Mouse (Mus musculus) hindbrain, postnatal 0 days (tissue): ENCODE measurements at regions not wholly inside any gene's neighbourhood (a gene's known extent, or its start where the extent isn't known, plus 50 kb on each side); places are given as distances from the start of the nearest gene placed in this dataset.
A peak's percentile ranks its signal among the peaks of the same experiment; 100 is the strongest.
"Not testable (repeated sequence)": the region's sequence is repeated elsewhere in the genome, so short reads cannot be mapped to it uniquely, and the experiment has no call there.

ENCODE experiments used
- ATAC-seq: fragments of 200-750 bp; cut with Nextera tagmentation; 2 replicates; pipeline ENCODE4 v1.8.0; 2017; ENCODE audit warnings: mild to moderate bottlenecking, moderate TSS enrichment, moderate library complexity
- DNase-seq: peaks from one replicate; pipeline ENCODE4 v3.0.0-alpha.2; 2015; ENCODE audit warnings: low spot score
- H3K27ac ChIP-seq: fragments of 300-500 bp; sonication (generic); 2 replicates; pipeline ENCODE4 v1.5.1; 2014; ENCODE audit warnings: mild to moderate bottlenecking
- H3K27me3 ChIP-seq: fragments of 300-500 bp; sonication (generic); 2 replicates; pipeline ENCODE4 v1.6.1; 2014; ENCODE audit warnings: low read length, mixed read lengths; ENCODE audit not compliant: insufficient read depth
- H3K36me3 ChIP-seq: fragments of 300-500 bp; sonication (generic); 2 replicates; pipeline ENCODE4 v1.6.1; 2014; ENCODE audit warnings: low read length, mixed read lengths; ENCODE audit not compliant: insufficient read depth
- H3K4me1 ChIP-seq: fragments of 300-500 bp; sonication (generic); 2 replicates; pipeline ENCODE4 v1.6.1; 2014; ENCODE audit warnings: antibody characterized with exemption, low read length, mixed read lengths; ENCODE audit not compliant: insufficient read depth
- H3K4me2 ChIP-seq: fragments of 300-500 bp; sonication (generic); 2 replicates; pipeline ENCODE4 v1.6.1; 2014; ENCODE audit warnings: low read depth, mild to moderate bottlenecking, low read length, moderate library complexity, mixed read lengths
- H3K4me3 ChIP-seq: fragments of 300-500 bp; sonication (generic); 2 replicates; pipeline ENCODE4 v1.5.1; 2014; ENCODE audit warnings: low read length
- H3K9ac ChIP-seq: fragments of 300-500 bp; sonication (generic); replicated peaks from 2 replicates; pipeline ENCODE4 v1.6.1; 2014; ENCODE audit warnings: mild to moderate bottlenecking, low read length, moderate library complexity, mixed read lengths
- H3K9me3 ChIP-seq: fragments of 300-500 bp; sonication (generic); 2 replicates; pipeline ENCODE4 v1.6.1; 2016; ENCODE audit warnings: low read length, mixed read lengths
- CTCF ChIP-seq: IDR thresholded peaks from 2 replicates; pipeline ENCODE4 v1.5.1; 2016; ENCODE audit warnings: antibody characterized with exemption, control low read depth, low read depth
- WGBS: fragments of 180-500 bp; shearing (Covaris S2); extraction: QIAGEN DNeasy Blood & Tissue Kit; methylation state at CpG from one replicate; pipeline ENCODE4 v1.1.7; 2014; 5-methylcytosine and 5-hydroxymethylcytosine counted together
- microRNA-seq, 2 experiments: library from miRNA; unstranded; fragments of <30 nt; microRNA quantifications; one replicate each; pipeline ENCODE4; 2016

DNA sequence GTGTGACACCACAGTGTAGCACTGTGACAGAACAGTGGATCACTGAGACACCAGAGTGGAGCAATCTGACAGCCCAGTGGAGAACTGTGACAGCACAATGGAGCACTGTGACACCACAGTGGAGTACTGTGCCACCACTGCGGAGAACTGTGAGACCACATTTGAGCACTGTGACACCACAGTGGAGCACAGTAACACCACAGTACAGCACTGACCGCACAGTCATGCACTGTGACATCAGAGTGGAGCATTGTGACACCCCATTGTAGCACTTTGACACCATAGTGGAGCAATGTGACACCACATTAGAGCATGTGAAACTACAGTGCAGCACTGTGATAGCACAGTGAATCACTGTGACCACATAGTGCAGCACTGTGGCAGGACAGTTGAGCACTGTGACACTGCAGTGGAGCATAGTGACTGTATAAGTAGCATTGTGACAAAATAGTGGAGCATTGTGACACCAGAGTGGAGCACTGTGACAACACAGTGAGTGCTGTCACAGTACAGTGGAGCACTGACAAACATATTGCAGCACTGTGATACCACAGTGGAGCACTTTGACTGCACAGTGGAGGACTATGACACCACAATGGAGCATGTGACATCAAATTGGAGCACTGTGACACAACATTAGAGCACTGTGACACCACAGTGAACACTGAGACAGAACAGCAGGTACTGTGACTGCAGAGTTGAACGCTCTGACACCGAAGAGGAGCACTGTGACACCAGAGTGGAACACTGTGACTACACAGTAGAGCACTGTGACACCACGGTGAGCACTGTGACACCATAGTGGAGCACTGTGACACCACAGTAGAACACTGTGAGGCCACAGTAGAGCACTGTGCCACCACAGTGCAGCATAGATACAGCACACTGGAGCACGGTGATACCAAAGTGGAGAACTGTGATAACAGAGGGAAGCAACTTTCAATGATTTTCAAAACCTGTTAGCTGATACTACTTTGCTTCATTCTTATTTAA lies 81.4 kb upstream of the Vmn1r2 start:
- H3K4me2 ChIP-seq, result no peak overlapping the region
- ATAC-seq (no peak), DNase-seq (peak; percentile 1)
- H3K4me3 ChIP-seq, result no peak overlapping the region
- WGBS, result 61% methylated on average over 6 of the region's 6 CpGs
- no peaks in the 10 kb centered on the region for H3K27me3 ChIP-seq
- H3K9me3 ChIP-seq, result peaks cover 76% of the 10 kb centered on the region
- no peak for TF ChIP-seq CTCF
- H3K4me1 ChIP-seq, result no peaks in the 10 kb centered on the region
- no peaks in the 10 kb centered on the region for H3K36me3 ChIP-seq
- no peak overlapping the region for H3K27ac ChIP-seq
- H3K9ac ChIP-seq, result no peak overlapping the region

DNA sequence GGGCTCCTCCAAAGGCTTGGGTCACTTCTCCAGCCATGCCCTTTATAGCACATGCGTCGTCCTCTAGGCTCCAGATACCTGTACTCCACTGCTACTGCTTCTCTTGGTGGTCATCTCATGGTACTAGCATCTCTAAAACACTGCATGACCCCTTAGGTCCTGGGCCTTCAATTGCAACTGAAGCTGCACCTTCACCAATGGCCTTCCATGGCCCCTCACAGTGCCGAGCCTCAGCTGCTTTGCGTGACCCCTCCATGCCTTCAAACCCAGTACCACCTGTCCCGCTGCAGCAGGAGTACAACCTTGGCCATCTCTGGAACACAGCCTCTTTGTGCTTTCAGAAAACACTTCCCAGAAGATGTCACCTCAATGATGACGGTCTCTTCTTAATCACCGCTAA lies 79.5 kb upstream of the Vmn1r2 start:
- not testable (repeated sequence) for ATAC-seq
- 75% methylated on average over 7 of the region's 7 CpGs for WGBS

DNA sequence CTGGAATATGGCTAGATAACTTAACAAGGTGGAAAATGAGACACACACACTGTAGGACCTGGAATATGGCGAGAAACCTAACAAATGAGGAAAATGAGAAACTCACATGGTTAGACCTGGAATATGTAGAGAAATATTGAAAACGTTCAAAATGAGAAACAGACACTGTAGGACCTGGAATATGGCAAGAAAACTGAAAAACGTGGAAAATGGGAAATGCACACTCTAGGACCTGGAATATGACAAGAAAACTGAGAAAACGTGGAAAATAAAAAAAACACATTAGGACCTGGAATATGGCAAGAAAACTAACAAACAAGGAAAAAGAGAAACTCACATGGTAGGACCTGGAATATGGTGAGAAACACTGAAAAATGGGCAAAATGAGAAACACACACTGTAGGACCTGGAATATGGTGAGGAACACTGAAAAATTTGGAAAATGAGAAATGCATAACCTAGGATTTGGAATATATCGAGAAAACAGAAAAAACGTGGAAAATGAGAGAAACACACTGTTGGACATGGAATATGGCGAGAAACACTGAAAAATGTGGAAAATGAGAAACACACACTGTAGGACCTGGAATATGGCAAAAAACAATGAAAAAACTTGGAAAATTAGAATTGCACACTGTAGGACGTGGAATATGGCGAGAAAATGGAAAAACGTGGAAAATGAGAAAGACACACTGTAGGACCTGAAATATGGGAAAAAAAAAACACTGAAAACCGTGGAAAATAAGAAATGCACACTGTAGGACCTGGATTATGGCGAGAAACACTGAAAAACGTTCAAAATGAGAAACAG lies 77.3 kb upstream of the Vmn1r2 start:
- DNase-seq, result peak; percentile 1
- peak; percentile 70 for ATAC-seq
- Histone ChIP-seq H3K27ac (no peak overlapping the region), H3K9ac (no peak overlapping the region), H3K4me2 (no peak overlapping the region), H3K36me3 (no peaks in the 10 kb centered on the region), H3K4me3 (no peak overlapping the region), H3K4me1 (no peaks in the 10 kb centered on the region), H3K9me3 (peaks cover 39% of the 10 kb centered on the region), H3K27me3 (no peaks in the 10 kb centered on the region)
- no peak for TF ChIP-seq CTCF
- WGBS, result 67% methylated on average over 13 of the region's 13 CpGs

More for the DNA sequence above, 79.5 kb upstream of the Vmn1r2 start:
- not testable (repeated sequence) for H3K4me3 ChIP-seq, H3K4me1 ChIP-seq, H3K27ac ChIP-seq, H3K9ac ChIP-seq, H3K27me3 ChIP-seq, H3K4me2 ChIP-seq, H3K36me3 ChIP-seq
- DNase-seq, result peak; percentile 0
- peaks cover 60% of the 10 kb centered on the region for H3K9me3 ChIP-seq

DNA sequence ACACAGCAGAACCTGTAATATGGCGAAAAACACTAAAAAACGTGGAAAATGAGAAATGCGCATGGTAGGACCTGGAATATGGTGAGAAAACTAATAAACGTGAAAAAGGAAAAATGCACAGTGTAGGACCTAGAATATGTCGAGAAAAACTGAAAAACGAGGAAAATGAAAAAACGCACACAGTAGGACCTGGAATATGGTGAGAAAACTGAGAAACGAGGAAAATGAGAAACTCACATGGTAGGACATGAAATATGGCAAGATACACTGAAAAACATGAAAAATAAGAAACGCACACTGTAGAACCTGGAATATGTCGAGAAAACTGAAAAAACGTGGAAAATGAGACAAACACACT lies 76.8 kb upstream of the Vmn1r2 start:
- WGBS, result 83% methylated on average over 11 of the region's 11 CpGs
- H3K4me1 ChIP-seq, result no peaks in the 10 kb centered on the region
- H3K4me3 ChIP-seq, result no peak overlapping the region
- no peaks in the 10 kb centered on the region for H3K36me3 ChIP-seq
- peaks cover 34% of the 10 kb centered on the region for H3K9me3 ChIP-seq
- H3K4me2 ChIP-seq, result no peak overlapping the region
- no peak for TF ChIP-seq CTCF
- H3K27me3 ChIP-seq, result no peaks in the 10 kb centered on the region
- no peak for ATAC-seq
- no peak overlapping the region for H3K9ac ChIP-seq
- H3K27ac ChIP-seq, result no peak overlapping the region
- DNase-seq, result peak; percentile 2

DNA sequence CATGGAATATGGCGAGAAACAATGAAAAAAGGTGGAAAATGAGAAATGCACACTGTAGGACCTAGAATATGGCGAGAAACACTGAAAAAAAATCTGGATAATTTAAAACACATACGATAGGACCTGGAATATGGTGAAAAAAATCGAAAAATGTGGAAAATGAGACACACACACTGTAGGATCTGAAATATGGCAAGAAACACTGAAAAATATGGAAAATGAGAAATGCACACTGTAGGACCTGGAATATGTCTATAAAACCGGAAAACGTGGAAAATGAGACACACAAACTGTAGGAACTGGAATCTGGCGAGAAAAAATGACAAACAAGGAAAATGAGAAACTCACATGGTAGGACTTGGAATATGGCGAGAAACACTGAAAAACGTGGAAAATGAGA lies 76.4 kb upstream of the Vmn1r2 start:
- 77% methylated on average over 9 of the region's 9 CpGs for WGBS

More for the DNA sequence above, 76.4 kb upstream of the Vmn1r2 start:
- Histone ChIP-seq H3K4me2 (no peak overlapping the region), H3K9ac (no peak overlapping the region), H3K4me1 (no peaks in the 10 kb centered on the region), H3K9me3 (peaks cover 30% of the 10 kb centered on the region), H3K27me3 (no peaks in the 10 kb centered on the region), H3K27ac (no peak overlapping the region), H3K4me3 (no peak overlapping the region), H3K36me3 (no peaks in the 10 kb centered on the region)
- TF ChIP-seq CTCF, result no peak
- 0 out of 2 replicates have a peak, but pooled peaks have one; percentile 58 for ATAC-seq
- DNase-seq, result peak; percentile 1

Small RNAs in the stretch of these regions (microRNA-seq; reads per million reads assigned to microRNA genes)
- 0 reads per million in 2 experiments for gene Gm27878
